Mouse (Mus musculus) frontal cortex, postnatal 25 days (tissue): ENCODE measurements around the gene Serpina3j.
A peak's percentile ranks its signal among the peaks of the same experiment; 100 is the strongest.
"Not testable (repeated sequence)": the region's sequence is repeated elsewhere in the genome, so short reads cannot be mapped to it uniquely, and the experiment has no call there.

Experiments used
- DNase-seq, 2 experiments: peaks; one replicate each; pipeline ENCODE4 v3.0.0; 2022; ENCODE audit warnings: low spot score in 2 of 2

The Serpina3j gene

GRCm38 (mm10) chr12:104314253-104314652, at the start of gene Serpina3j:
TSS of gene Serpina3j (plus strand) at chr12:104314553.
- no peak for DNase-seq

GRCm38 (mm10) chr12:104266374-104266773, 48.0 kb upstream of the Serpina3j start:
- DNase-seq: no peak

- DNase-seq: no peak
Observed at GRCm38 (mm10) chr12:104278216-104279055, 35.9 kb upstream of the Serpina3j start.

- DNase-seq: no peak
Observed at GRCm38 (mm10) chr12:104279056-104279435, 35.3 kb upstream of the Serpina3j start.

GRCm38 (mm10) chr12:104283380-104283779, 31.0 kb upstream of the Serpina3j start:
- DNase-seq: no peak

- no peak for DNase-seq
Observed at GRCm38 (mm10) chr12:104288336-104288735, 26.0 kb upstream of the Serpina3j start.

- DNase-seq: no peak
Observed at GRCm38 (mm10) chr12:104289872-104290271, 24.5 kb upstream of the Serpina3j start.

GRCm38 (mm10) chr12:104293963-104294362, 20.4 kb upstream of the Serpina3j start:
- no peak for DNase-seq

GRCm38 (mm10) chr12:104298049-104298448, 16.3 kb upstream of the Serpina3j start:
- no peak for DNase-seq

- DNase-seq: no peak
Observed at GRCm38 (mm10) chr12:104305991-104306390, 8.4 kb upstream of the Serpina3j start.

GRCm38 (mm10) chr12:104322454-104322853, 8.1 kb downstream of the Serpina3j start:
- DNase-seq: no peak

- DNase-seq: no peak
Observed at GRCm38 (mm10) chr12:104331701-104332100, 17.3 kb downstream of the Serpina3j start.

GRCm38 (mm10) chr12:104336873-104337272, 22.5 kb downstream of the Serpina3j start:
- DNase-seq: not testable (repeated sequence)

GRCm38 (mm10) chr12:104338226-104338625, 23.9 kb downstream of the Serpina3j start, which contains the start of the genes Serpina3k and Serpina3m:
TSS of gene Serpina3k (plus strand) at chr12:104338486.
TSS of gene Serpina3m (plus strand) at chr12:104338486.
- DNase-seq: not testable (repeated sequence)

GRCm38 (mm10) chr12:104338705-104339104, 24.4 kb downstream of the Serpina3j start:
- no peak for DNase-seq

GRCm38 (mm10) chr12:104342489-104342888, 28.1 kb downstream of the Serpina3j start:
- DNase-seq: not testable (repeated sequence)

GRCm38 (mm10) chr12:104345181-104345580, 30.8 kb downstream of the Serpina3j start:
- no peak for DNase-seq

GRCm38 (mm10) chr12:104345707-104346106, 31.4 kb downstream of the Serpina3j start:
- no peak for DNase-seq

GRCm38 (mm10) chr12:104347091-104347490, 32.7 kb downstream of the Serpina3j start:
- no peak for DNase-seq

GRCm38 (mm10) chr12:104351812-104352211, 37.5 kb downstream of the Serpina3j start:
- DNase-seq: peak; percentile 39 to 47

- no peak for DNase-seq
Observed at GRCm38 (mm10) chr12:104356006-104356405, 41.7 kb downstream of the Serpina3j start.

GRCm38 (mm10) chr12:104369986-104370385, 55.6 kb downstream of the Serpina3j start:
- no peak for DNase-seq
